Mouse (Mus musculus): ENCODE measurements at regions not wholly inside any gene's neighbourhood (a gene's known extent, or its start where the extent isn't known, plus 50 kb on each side); places are given as distances from the start of the nearest gene placed in this dataset.
A peak's percentile ranks its signal among the peaks of the same experiment; 100 is the strongest.

DNA sequence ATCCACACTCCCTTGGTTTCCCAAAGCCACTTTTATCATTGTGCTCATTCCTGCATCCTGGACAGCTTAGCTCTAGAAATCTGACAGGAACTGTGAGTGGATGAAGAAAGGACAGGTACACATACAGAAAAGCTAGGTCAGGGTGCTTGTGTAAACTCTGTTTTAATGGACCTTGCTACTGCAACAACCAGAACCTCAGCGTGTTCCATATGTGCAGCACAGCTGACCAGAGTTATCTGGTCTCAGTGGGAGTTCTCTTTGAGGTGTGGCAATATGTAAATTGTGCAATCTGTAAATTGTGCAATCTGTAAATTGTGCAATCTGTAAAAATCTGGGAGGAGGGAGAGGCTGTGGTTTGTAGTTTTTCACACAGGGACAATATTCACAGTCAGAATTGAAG is 282.4 kb upstream of the Ptprd start:
- DNase-seq (ENCODE audit: low spot score in 2 of 2): no peak

DNA sequence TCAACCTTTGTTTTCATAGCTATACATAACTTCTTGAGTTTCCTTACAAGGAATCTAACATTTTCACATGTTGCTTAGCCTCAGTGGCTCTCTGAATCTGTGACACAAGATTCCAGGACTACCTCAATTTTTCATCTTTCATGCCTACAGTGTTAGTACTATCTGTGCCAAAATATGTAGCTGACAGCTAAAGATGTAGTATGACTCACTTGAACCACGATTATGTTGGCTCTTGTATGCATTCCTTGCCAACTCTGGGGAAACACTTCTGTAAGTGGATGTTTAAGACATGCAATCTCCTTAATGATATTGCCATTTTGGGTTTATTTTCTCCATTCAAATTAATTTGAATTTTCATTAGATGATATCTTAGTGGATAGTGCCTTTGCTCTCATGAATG is 254.8 kb upstream of the Ptprd start:
- DNase-seq (ENCODE audit: low spot score in 2 of 2): no peak

- DNase-seq (ENCODE audit: low spot score in 2 of 2): no peak
Measured at GRCm38 (mm10) chr4:78456284-78456683, 244.5 kb upstream of the Ptprd start.

- no peak for DNase-seq (ENCODE audit: low spot score in 2 of 2)
Measured at GRCm38 (mm10) chr4:78417153-78417552, 205.4 kb upstream of the Ptprd start.

DNA sequence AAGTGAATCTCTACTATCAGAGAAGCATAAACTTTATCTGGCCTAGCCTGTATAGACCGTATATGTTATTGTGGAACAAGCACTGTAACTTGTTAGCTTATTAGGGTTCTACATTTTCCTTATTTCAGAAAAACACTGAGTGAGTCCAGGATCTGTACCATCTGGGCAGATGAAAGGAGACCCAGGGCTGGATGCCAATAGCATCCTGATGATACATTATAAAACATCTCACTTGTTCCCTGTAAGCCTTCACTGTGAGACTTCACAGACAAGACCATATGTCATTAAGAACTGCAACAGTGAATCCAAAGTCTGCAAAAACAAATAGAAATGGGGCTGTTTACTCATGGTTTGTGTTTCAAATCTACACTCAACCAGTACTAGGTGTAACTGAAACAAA is 177.6 kb upstream of the Ptprd start:
- DNase-seq (ENCODE audit: low spot score in 2 of 2): peak in 1 of 2 experiments; percentile 24

DNA sequence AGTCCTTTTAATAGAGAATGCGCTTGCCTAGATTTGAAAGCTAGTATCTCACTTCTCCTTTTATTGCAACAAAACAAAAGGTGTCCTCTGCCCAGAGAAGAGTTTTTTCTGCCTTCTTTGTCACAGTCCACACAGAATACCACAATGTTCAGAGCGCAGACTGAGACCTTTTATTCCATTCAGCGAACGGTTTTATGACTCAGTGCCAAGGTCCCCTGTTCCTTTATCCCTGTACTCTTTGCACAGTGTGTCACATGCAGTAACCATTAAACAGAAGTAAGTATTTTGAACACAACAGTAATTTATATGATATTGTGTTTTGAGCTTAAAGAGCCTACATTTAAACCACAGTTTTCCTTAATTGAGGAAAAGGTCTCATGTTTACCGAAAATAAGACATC is 143.4 kb upstream of the Ptprd start:
- no peak for DNase-seq (ENCODE audit: low spot score in 2 of 2)

DNA sequence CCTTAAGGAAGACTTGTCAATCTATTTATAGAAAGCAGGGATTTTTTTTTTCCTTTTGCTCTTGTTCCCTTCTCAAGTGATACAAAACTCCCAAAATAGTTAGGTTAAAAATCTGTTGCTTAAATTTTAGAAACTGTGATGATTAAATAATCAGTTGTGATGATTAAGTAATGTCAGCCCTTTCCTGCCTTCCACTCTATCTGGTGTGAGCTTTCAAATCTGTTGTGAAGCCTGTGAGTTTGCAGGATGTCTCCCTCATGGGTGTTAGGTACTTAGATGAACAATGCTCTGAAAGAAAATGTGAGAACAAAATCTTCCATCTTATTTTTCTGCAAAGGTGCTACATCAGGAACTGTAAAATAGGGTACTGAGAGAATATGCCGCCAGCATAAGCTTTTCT is 124.0 kb upstream of the Ptprd start:
- DNase-seq (ENCODE audit: low spot score in 2 of 2): peak in 1 of 2 experiments; percentile 22

GRCm38 (mm10) chr4:78288506-78288905 is 76.7 kb upstream of the Ptprd start:
- DNase-seq (ENCODE audit: low spot score in 2 of 2): no peak

All from right cerebral cortex, postnatal 10 days (tissue).